Mouse (Mus musculus) left cerebral cortex, postnatal 14 days (tissue): ENCODE measurements around the gene Whamm. TPM values are rescaled to one million over a fixed set of nuclear protein-coding genes. Genes with fewer than 3 reads are reported as not detected.

Experiments
- DNase-seq, 2 experiments: peaks; one replicate each; pipeline ENCODE4 v3.0.0; 2021 to 2022; ENCODE audit warnings: low spot score in 2 of 2, mixed read lengths in 1 of 2
- intact Hi-C: fragments of 180-260 bp; cut with DNase I; formaldehyde crosslinking; loops from one replicate; pipeline ENCODE4 v1.15.1; 2025
- long read RNA-seq, 2 experiments: library from polyadenylated mRNA; stranded (forward); transcript quantifications; one replicate each; pipeline ENCODE4 v2.0.0; 2021
- total RNA-seq, 2 experiments: library from RNA; stranded (reverse); gene quantifications; 2 replicates each; pipeline ENCODE4 v1.2.3; 2021

Whamm gene
- total RNA-seq: 10 to 100 TPM; 15.4 to 15.5 TPM
- long read RNA-seq, experiment 1, transcript Whamm-201 (10 exons, 3,069 nt): major isoform, 9 of 23 reads
- long read RNA-seq, experiment 1, partial matches to known transcripts: 10 of 23 reads
- long read RNA-seq, experiment 1, other reads (novel, unspliced or antisense): 4 of 23 reads
- long read RNA-seq, experiment 2, transcript Whamm-201 (10 exons, 3,069 nt): major isoform, 11 of 29 reads
- long read RNA-seq, experiment 2, partial matches to known transcripts: 2 of 29 reads
- long read RNA-seq, experiment 2, other reads (novel, unspliced or antisense): 16 of 29 reads

- intact Hi-C loops: loop anchor here (5.0 to 10.0 kb wide), 2 partner anchors 49 to 117 kb away; partner anchors contain the start of gene Cpeb1
Measured at GRCm38 (mm10) chr7:81571108-81571940, at the start of gene Whamm. Gene Whamm, plus strand, starts transcription at chr7:81571266.

GRCm38 (mm10) chr7:81523008-81523662 is 47.9 kb upstream of the Whamm start:
- peak; percentile 91 to 92 for DNase-seq
- intact Hi-C loops: loop anchor here (5.0 kb wide), 1 partner anchor 49 kb away; the partner anchor contains the start of gene Whamm

More at GRCm38 (mm10) chr7:81571108-81571940, at the start of gene Whamm:
- peak; percentile 93 to 97 for DNase-seq

GRCm38 (mm10) chr7:81523663-81524017 is 47.4 kb upstream of the Whamm start:
- intact Hi-C loops: loop anchor here (5.0 kb wide), 1 partner anchor 49 kb away; the partner anchor contains the start of gene Whamm
- no peak for DNase-seq

GRCm38 (mm10) chr7:81528918-81529317 is 42.1 kb upstream of the Whamm start:
- intact Hi-C loops: no loop called here
- DNase-seq: no peak

GRCm38 (mm10) chr7:81531462-81531861 is 39.6 kb upstream of the Whamm start:
- intact Hi-C loops: no loop called here
- peak in 1 of 2 experiments; percentile 13 for DNase-seq

- intact Hi-C loops: no loop called here
- no peak for DNase-seq
Measured at GRCm38 (mm10) chr7:81536478-81536877, 34.6 kb upstream of the Whamm start.

- DNase-seq: peak; percentile 59 to 66
- intact Hi-C loops: no loop called here
Measured at GRCm38 (mm10) chr7:81538070-81538675, 32.9 kb upstream of the Whamm start.

- intact Hi-C loops: no loop called here
- DNase-seq: peak in 1 of 2 experiments; percentile 45
Measured at GRCm38 (mm10) chr7:81539565-81539964, 31.5 kb upstream of the Whamm start.

GRCm38 (mm10) chr7:81540999-81541398 is 30.1 kb upstream of the Whamm start:
- DNase-seq: peak in 1 of 2 experiments; percentile 25
- intact Hi-C loops: no loop called here

- DNase-seq: peak; percentile 72 to 88
- intact Hi-C loops: no loop called here
Measured at GRCm38 (mm10) chr7:81541924-81542524, 29.0 kb upstream of the Whamm start.

- DNase-seq: no peak
- intact Hi-C loops: no loop called here
Measured at GRCm38 (mm10) chr7:81542934-81543333, 28.1 kb upstream of the Whamm start.

GRCm38 (mm10) chr7:81548864-81549263 is 22.2 kb upstream of the Whamm start:
- intact Hi-C loops: no loop called here
- DNase-seq: no peak

- intact Hi-C loops: no loop called here
- DNase-seq: no peak
Measured at GRCm38 (mm10) chr7:81553589-81553988, 17.5 kb upstream of the Whamm start.

GRCm38 (mm10) chr7:81554369-81554768 is 16.7 kb upstream of the Whamm start:
- DNase-seq: peak in 1 of 2 experiments; percentile 45
- intact Hi-C loops: no loop called here

- intact Hi-C loops: no loop called here
- no peak for DNase-seq
Measured at GRCm38 (mm10) chr7:81556839-81557238, 14.2 kb upstream of the Whamm start.

GRCm38 (mm10) chr7:81557252-81557984 is 13.6 kb upstream of the Whamm start:
- intact Hi-C loops: no loop called here
- DNase-seq: no peak

GRCm38 (mm10) chr7:81557985-81558360 is 13.1 kb upstream of the Whamm start:
- intact Hi-C loops: no loop called here
- no peak for DNase-seq

- intact Hi-C loops: no loop called here
- DNase-seq: no peak
Measured at GRCm38 (mm10) chr7:81559231-81559980, 11.7 kb upstream of the Whamm start.
